Mouse (Mus musculus): Measurements from ENCODE around the gene Cd163l1. TPM values are rescaled to one million over a fixed set of nuclear protein-coding genes. Genes with fewer than 3 reads are reported as not detected.

Gene Cd163l1
- polyA plus RNA-seq, 1 experiment from 2014 or later: not detected

DNA sequence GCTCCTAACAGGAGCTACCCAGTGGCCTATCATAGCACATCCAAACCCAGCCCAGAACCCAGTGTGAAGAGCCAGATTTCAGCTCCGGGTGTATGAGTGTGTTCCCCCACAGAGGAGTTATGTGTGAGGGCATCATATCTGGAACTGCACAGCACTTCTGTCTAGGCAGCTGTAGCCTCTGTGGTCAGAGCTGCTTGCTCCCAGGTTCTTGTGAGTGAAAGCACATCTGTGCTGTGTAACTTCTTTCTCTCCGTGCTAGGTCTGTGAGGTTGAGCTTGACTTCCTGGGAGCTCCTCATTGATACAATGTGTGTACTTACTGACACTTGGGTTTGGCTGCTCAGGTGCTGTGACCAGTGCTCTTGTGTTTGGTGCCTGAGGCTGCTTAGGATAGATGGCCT lies 25.2 kb upstream of the Cd163l1 start:
- no peak overlapping the region for H3K9ac ChIP-seq
- 82% methylated on average over 2 of the region's 2 CpGs for WGBS
- no peak for ATAC-seq (ENCODE audit: low FRiP score)

GRCm38 (mm10) chr7:140194031-140194430 lies 24.0 kb upstream of the Cd163l1 start:
- no peak overlapping the region for H3K4me2 ChIP-seq (replicated peaks)
- 89% methylated on average over 4 of the region's 4 CpGs for WGBS
- H3K4me1 ChIP-seq: no peaks in the 10 kb centered on the region
- no peak for ATAC-seq (ENCODE audit: low FRiP score)
- H3K9me3 ChIP-seq (replicated peaks): no peaks in the 10 kb centered on the region
- H3K27ac ChIP-seq: no peak overlapping the region
- H3K27me3 ChIP-seq: no peaks in the 10 kb centered on the region
- no peak overlapping the region for H3K9ac ChIP-seq
- no peak overlapping the region for H3K4me3 ChIP-seq
- no peaks in the 10 kb centered on the region for H3K36me3 ChIP-seq

More for the DNA sequence above, 25.2 kb upstream of the Cd163l1 start:
- no peaks in the 10 kb centered on the region for H3K27me3 ChIP-seq
- no peak overlapping the region for H3K27ac ChIP-seq
- no peaks in the 10 kb centered on the region for H3K9me3 ChIP-seq (replicated peaks)
- H3K4me1 ChIP-seq: no peaks in the 10 kb centered on the region
- no peak overlapping the region for H3K4me3 ChIP-seq
- no peaks in the 10 kb centered on the region for H3K36me3 ChIP-seq
- H3K4me2 ChIP-seq (replicated peaks): no peak overlapping the region

DNA sequence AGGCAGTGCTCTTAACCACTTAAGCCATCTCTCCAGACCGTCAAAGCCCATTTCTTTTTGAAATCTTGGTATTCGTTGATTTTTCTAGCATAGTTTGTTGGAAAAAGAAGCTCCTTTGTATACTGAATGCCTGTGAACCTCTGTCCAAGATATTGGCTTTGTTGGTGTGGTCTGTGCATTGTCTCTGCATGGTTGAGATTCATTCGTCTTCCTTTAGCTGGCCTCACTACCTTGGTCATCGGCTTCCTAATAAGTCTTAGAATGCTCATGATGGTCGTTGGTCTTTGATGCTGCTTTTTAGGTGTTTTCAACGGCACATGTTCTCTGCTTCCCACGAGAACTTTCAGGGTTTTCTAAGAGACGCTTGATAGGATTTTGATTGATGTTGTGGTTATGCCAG lies 22.1 kb upstream of the Cd163l1 start:
- WGBS: 78% methylated on average over 8 of the region's 8 CpGs
- no peak for ATAC-seq (ENCODE audit: low FRiP score)

DNA sequence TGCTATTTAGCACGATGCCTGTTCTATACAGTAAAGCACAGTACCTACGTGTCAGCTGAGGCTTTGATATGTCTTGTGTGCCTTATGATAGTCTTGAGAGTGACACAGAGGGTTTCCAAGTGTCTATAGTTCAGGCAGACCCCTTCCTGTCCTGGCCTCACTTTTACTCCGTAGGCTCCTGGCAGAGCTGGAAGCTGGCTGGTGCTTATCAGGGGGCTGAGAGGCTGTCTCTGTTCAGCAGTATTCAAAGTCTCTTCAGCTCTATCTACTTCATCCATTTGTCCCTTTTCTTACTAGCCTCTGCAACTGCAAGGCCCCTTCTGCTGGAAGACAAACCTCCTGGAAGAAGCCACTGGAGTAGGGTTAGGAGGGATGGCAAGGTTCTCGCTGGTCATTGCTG lies 17.0 kb upstream of the Cd163l1 start:
- Histone ChIP-seq H3K4me1 (no peaks in the 10 kb centered on the region), H3K4me2 (replicated peaks) (no peak overlapping the region), H3K27me3 (no peaks in the 10 kb centered on the region), H3K4me3 (no peak overlapping the region), H3K36me3 (no peaks in the 10 kb centered on the region), H3K9ac (no peak overlapping the region), H3K9me3 (replicated peaks) (no peaks in the 10 kb centered on the region), H3K27ac (no peak overlapping the region)
- ATAC-seq (ENCODE audit: low FRiP score): no peak
- 89% methylated on average over 4 of the region's 4 CpGs for WGBS

More for the DNA sequence above, 22.1 kb upstream of the Cd163l1 start:
- no peaks in the 10 kb centered on the region for H3K4me1 ChIP-seq
- H3K4me3 ChIP-seq: no peak overlapping the region
- no peak overlapping the region for H3K4me2 ChIP-seq (replicated peaks)
- H3K9me3 ChIP-seq (replicated peaks): no peaks in the 10 kb centered on the region
- no peaks in the 10 kb centered on the region for H3K36me3 ChIP-seq
- H3K9ac ChIP-seq: no peak overlapping the region
- H3K27me3 ChIP-seq: no peaks in the 10 kb centered on the region
- no peak overlapping the region for H3K27ac ChIP-seq

GRCm38 (mm10) chr7:140205864-140206263 lies 12.2 kb upstream of the Cd163l1 start, which contains the start of gene Olfr524:
Gene Olfr524 (minus strand): TSS chr7:140205964.
- Histone ChIP-seq H3K4me3 (no peak within 1 kb of the TSS), H3K4me2 (replicated peaks) (no peak within 1 kb of the TSS), H3K36me3 (no peaks in the 10 kb centered on the region), H3K4me1 (no peaks in the 10 kb centered on the region), H3K9me3 (replicated peaks) (no peaks in the 10 kb centered on the region), H3K9ac (no peak within 1 kb of the TSS), H3K27ac (no peak within 1 kb of the TSS), H3K27me3 (no peaks in the 10 kb centered on the region)
- ATAC-seq (ENCODE audit: low FRiP score): no peak

GRCm38 (mm10) chr7:140206904-140207303 lies 11.2 kb upstream of the Cd163l1 start:
- Histone ChIP-seq H3K4me2 (replicated peaks) (no peak overlapping the region), H3K9ac (no peak overlapping the region), H3K36me3 (no peaks in the 10 kb centered on the region), H3K27ac (no peak overlapping the region), H3K9me3 (replicated peaks) (no peaks in the 10 kb centered on the region), H3K4me1 (no peaks in the 10 kb centered on the region), H3K4me3 (no peak overlapping the region), H3K27me3 (no peaks in the 10 kb centered on the region)
- 88% methylated on average over 3 of the region's 3 CpGs for WGBS
- ATAC-seq (ENCODE audit: low FRiP score): no peak

DNA sequence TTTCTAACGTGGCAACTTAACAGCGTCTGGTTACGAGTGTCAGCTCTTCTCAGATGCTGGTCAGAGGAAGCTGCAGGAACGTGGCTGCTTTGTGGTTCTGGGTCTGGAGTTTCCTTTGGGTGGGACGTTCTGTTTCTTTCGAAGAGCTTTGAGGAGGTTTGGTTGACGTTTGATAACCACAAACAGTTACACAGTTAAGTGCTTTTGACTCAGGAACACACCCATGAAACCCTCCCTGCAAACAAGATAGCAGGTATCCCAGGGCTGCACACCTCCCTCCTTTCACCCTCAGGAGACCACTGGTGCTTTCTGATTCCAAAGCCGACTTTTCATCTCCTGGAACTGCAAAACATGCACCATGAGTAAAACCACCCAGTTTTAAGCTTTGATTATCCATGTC lies 9.9 kb upstream of the Cd163l1 start:
- no peaks in the 10 kb centered on the region for H3K4me1 ChIP-seq
- no peaks in the 10 kb centered on the region for H3K27me3 ChIP-seq
- no peak overlapping the region for H3K9ac ChIP-seq
- H3K4me3 ChIP-seq: no peak overlapping the region
- H3K27ac ChIP-seq: no peak overlapping the region
- 81% methylated on average over 8 of the region's 8 CpGs for WGBS
- no peaks in the 10 kb centered on the region for H3K36me3 ChIP-seq
- no peak overlapping the region for H3K4me2 ChIP-seq (replicated peaks)
- ATAC-seq (ENCODE audit: low FRiP score): no peak
- H3K9me3 ChIP-seq (replicated peaks): no peaks in the 10 kb centered on the region

DNA sequence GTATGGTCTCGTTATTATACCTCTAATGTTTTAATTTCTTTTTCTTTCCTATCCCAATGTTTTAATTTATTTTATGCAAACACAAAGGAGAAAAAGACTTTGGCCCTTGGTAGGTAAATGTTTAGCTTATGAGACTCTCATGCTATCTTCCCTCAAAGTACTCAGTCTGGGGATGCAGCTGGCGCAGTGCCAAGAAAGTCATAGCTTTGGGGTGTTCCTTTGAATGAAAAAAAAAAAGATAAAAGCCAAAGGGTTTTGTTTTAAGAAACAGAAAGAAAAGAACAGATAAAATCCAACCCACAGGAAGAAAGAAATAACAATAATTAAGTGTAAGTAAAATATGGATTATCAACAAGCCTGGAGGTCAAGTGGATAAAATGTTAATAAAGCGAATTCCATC lies 9.4 kb upstream of the Cd163l1 start:
- Histone ChIP-seq H3K9ac (no peak overlapping the region), H3K9me3 (replicated peaks) (no peaks in the 10 kb centered on the region), H3K36me3 (no peaks in the 10 kb centered on the region), H3K4me1 (no peaks in the 10 kb centered on the region), H3K27me3 (no peaks in the 10 kb centered on the region), H3K4me2 (replicated peaks) (no peak overlapping the region), H3K27ac (no peak overlapping the region), H3K4me3 (no peak overlapping the region)
- 89% methylated on average over 3 of the region's 3 CpGs for WGBS
- ATAC-seq (ENCODE audit: low FRiP score): no peak

- no peaks in the 10 kb centered on the region for H3K4me1 ChIP-seq
- no peaks in the 10 kb centered on the region for H3K27me3 ChIP-seq
- WGBS: 83% methylated on average over 5 of the region's 5 CpGs
- no peak overlapping the region for H3K4me2 ChIP-seq (replicated peaks)
- H3K9me3 ChIP-seq (replicated peaks): no peaks in the 10 kb centered on the region
- no peak overlapping the region for H3K27ac ChIP-seq
- no peak for ATAC-seq (ENCODE audit: low FRiP score)
- H3K9ac ChIP-seq: no peak overlapping the region
- no peak overlapping the region for H3K4me3 ChIP-seq
- H3K36me3 ChIP-seq: no peaks in the 10 kb centered on the region
Observed at GRCm38 (mm10) chr7:140213841-140214240, 4.2 kb upstream of the Cd163l1 start.

- 19% methylated on average over 1 of the region's 1 CpGs for WGBS
- ATAC-seq (ENCODE audit: low FRiP score): no peak
- H3K27ac ChIP-seq: no peak overlapping the region
- no peaks in the 10 kb centered on the region for H3K36me3 ChIP-seq
- no peaks in the 10 kb centered on the region for H3K4me1 ChIP-seq
- H3K4me2 ChIP-seq (replicated peaks): no peak overlapping the region
- H3K9me3 ChIP-seq (replicated peaks): no peaks in the 10 kb centered on the region
- no peaks in the 10 kb centered on the region for H3K27me3 ChIP-seq
- H3K9ac ChIP-seq: no peak overlapping the region
- H3K4me3 ChIP-seq: no peak overlapping the region
Observed at GRCm38 (mm10) chr7:140219268-140219667, 1.2 kb downstream of the Cd163l1 start.

DNA sequence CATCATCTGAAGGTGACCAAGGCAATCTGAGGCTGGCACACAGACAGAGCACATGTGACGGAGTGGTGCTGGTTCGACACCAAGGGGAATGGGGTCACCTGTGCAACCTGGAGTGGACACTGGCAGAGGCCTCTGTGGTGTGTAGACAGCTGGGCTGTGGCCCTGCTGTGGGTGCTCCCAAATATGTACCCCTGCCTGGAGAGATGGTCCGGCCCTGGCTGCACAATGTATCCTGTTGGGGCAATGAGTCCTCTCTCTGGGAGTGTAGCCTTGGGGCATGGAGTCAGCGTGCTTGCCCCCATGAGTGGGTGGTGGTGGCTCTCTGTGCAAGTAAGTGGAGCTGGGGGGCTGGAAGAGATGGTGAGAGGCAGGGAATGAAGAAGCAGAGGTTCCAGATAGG lies 2.3 kb downstream of the Cd163l1 start:
- Histone ChIP-seq H3K9me3 (replicated peaks) (no peaks in the 10 kb centered on the region), H3K36me3 (no peaks in the 10 kb centered on the region), H3K4me2 (replicated peaks) (no peak overlapping the region), H3K27ac (no peak overlapping the region), H3K27me3 (no peaks in the 10 kb centered on the region), H3K4me1 (no peaks in the 10 kb centered on the region), H3K9ac (no peak overlapping the region), H3K4me3 (no peak overlapping the region)
- no peak for ATAC-seq (ENCODE audit: low FRiP score)
- WGBS: 78% methylated on average over 4 of the region's 4 CpGs

- no peak overlapping the region for H3K9ac ChIP-seq
- no peak for ATAC-seq (ENCODE audit: low FRiP score)
- no peak overlapping the region for H3K27ac ChIP-seq
- no peaks in the 10 kb centered on the region for H3K9me3 ChIP-seq (replicated peaks)
- 87% methylated on average over 13 of the region's 13 CpGs for WGBS
- H3K36me3 ChIP-seq: no peaks in the 10 kb centered on the region
- H3K27me3 ChIP-seq: no peaks in the 10 kb centered on the region
- no peak overlapping the region for H3K4me2 ChIP-seq (replicated peaks)
- H3K4me3 ChIP-seq: no peak overlapping the region
- no peaks in the 10 kb centered on the region for H3K4me1 ChIP-seq
Observed at GRCm38 (mm10) chr7:140224209-140224608, 6.1 kb downstream of the Cd163l1 start.

DNA sequence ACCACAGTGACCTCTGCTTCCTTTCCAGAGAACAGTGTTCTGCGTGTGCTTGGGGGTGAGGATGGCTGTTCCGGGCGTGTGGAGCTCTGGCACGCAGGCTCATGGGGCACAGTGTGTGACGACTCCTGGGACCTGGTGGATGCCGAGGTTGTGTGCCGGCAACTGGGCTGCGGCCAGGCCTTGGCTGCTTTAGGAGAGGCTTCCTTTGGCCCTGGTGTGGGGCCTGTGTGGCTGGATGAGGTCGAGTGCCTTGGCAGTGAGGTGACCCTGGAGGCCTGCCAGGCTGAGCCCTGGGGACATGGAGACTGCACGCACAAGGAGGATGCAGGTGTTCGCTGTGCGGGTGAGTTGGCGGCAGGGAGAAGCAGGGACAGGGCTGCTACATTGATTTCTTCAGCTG lies 10.4 kb downstream of the Cd163l1 start:
- Histone ChIP-seq H3K9ac (no peak overlapping the region), H3K9me3 (replicated peaks) (no peaks in the 10 kb centered on the region), H3K27me3 (no peaks in the 10 kb centered on the region), H3K36me3 (no peaks in the 10 kb centered on the region), H3K27ac (no peak overlapping the region), H3K4me1 (no peaks in the 10 kb centered on the region), H3K4me3 (no peak overlapping the region), H3K4me2 (replicated peaks) (no peak overlapping the region)
- WGBS: 85% methylated on average over 13 of the region's 13 CpGs
- no peak for ATAC-seq (ENCODE audit: low FRiP score)

DNA sequence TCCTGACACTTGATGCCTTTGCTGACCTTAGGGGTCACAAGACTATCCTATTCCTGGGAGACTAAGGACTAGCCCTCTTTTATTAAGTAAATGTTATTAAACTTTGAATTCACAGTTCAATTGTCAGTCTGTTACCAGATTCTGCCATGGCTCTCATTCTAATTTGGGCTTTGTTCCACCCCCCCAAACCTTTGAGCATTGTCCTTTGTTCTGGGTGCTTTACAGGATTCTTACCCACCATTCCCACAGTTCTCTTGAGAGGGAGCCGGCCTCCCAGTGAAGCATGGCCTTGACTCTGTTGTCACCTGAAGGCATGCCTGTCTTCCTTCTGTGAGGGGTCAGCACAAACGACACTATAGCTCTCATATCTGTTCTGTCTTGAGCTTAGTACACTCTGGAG lies 13.0 kb downstream of the Cd163l1 start:
- Histone ChIP-seq H3K27ac (no peak overlapping the region), H3K27me3 (no peaks in the 10 kb centered on the region), H3K9me3 (replicated peaks) (no peaks in the 10 kb centered on the region), H3K4me3 (no peak overlapping the region), H3K4me1 (no peaks in the 10 kb centered on the region), H3K9ac (no peak overlapping the region), H3K36me3 (no peaks in the 10 kb centered on the region), H3K4me2 (replicated peaks) (no peak overlapping the region)
- no peak for ATAC-seq (ENCODE audit: low FRiP score)
- 69% methylated on average over 2 of the region's 2 CpGs for WGBS

Measured in hindbrain, embryonic 12.5 days (tissue).